Mouse (Mus musculus) adrenal gland, postnatal 14 days (tissue): Measurements from ENCODE around the gene Treh. TPM values are rescaled to one million over a fixed set of nuclear protein-coding genes. Genes with fewer than 3 reads are reported as not detected.

Experiments used
- DNase-seq: peaks from one replicate; pipeline ENCODE4 v3.0.0; 2021; ENCODE audit warnings: mixed read lengths
- total RNA-seq: library from RNA; stranded (reverse); gene quantifications from 2 replicates; pipeline ENCODE4 v1.2.3, GENCODE M21; 2021

Gene Treh
- total RNA-seq, 1 experiment from 2014 or later, result not detected

DNA sequence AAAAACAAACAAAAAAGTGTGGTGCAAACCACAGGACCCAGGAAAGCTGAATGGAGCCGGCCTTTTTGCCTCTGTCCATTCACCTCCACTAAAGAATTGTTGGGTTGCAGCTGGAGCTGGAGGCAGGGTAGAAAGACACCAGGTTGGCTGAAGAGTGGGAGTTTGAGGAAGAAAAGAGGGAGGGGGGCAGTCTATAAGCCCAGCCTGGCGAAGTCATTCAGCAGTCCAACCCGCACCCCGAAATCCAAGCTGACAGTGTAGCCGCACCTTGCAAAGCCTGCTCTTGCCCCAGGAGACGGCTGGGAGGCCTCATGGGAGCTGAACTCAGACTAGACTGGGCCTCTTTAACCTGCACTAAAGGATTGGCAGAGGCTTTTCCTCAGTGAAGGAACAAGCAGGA is 62.9 kb downstream of the Treh start:
- peak; percentile 12 for DNase-seq

Other genes with a start within 250 kb of the Treh start
- gene Foxr1, start 232.1 kb upstream of the Treh start, total RNA-seq, result not detected in 2 replicates
- gene Upk2, start 218.3 kb upstream of the Treh start, total RNA-seq, result not detected in 2 replicates
- gene Bcl9l, start 190.4 kb upstream of the Treh start, total RNA-seq, result 59.3 and 61.7 TPM in 2 replicates
- 0.56 and 4.4 TPM in 2 replicates for gene Cxcr5, start 111.4 kb upstream of the Treh start, total RNA-seq
- gene Ddx6, start 68.3 kb upstream of the Treh start, total RNA-seq, result 122 TPM in 2 replicates
- 45.1 and 60.5 TPM in 2 replicates for gene Phldb1, start 62.0 kb downstream of the Treh start, total RNA-seq
- gene Arcn1, start 94.6 kb downstream of the Treh start, total RNA-seq, result 160 and 166 TPM in 2 replicates
- gene Ift46, start 94.7 kb downstream of the Treh start, total RNA-seq, result 72.1 and 82.3 TPM in 2 replicates
- 5.3 and 5.5 TPM in 2 replicates for gene Tmem25, start 126.1 kb downstream of the Treh start, total RNA-seq
- 5.6 and 64.1 TPM in 2 replicates for gene Ttc36, start 129.8 kb downstream of the Treh start, total RNA-seq
- 37.2 and 42.9 TPM in 2 replicates for gene Kmt2a, start 208.1 kb downstream of the Treh start, total RNA-seq
- 638 TPM in 2 replicates for gene Atp5l, start 247.5 kb downstream of the Treh start, total RNA-seq